Mouse (Mus musculus) mesoderm, embryonic 11.5 days (tissue): ENCODE data around the gene C5ar2.

Experiments used
- DNase-seq: peaks from one replicate; pipeline ENCODE4 v3.0.0-alpha.2; 2012; ENCODE audit warnings: low read depth, low spot score

Gene C5ar2

DNA sequence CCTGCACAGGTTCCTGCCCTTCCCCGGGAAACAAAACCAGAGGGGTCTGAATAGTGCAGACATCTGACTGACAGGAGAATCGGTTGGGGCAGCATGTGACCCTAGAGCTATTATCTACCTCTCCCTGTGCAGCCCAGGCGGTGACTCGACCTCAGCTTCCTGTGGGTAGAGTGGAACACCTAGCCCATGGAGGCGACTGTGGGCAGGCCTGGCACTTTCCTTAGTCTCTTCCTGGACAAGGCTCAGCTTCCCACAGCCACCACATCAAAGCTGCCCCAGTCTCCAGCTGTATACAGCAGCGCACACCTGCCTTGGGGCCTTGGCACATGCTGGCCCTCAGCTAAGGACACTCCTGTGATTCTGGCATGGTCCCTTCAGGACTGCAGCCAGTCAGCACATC, 42.8 kb downstream of the C5ar2 start:
- no peak for DNase-seq

- no peak for DNase-seq
Measured at GRCm38 (mm10) chr7:16198540-16198939, 45.4 kb downstream of the C5ar2 start.

GRCm38 (mm10) chr7:16197166-16197565, 46.8 kb downstream of the C5ar2 start:
- DNase-seq, result no peak

DNA sequence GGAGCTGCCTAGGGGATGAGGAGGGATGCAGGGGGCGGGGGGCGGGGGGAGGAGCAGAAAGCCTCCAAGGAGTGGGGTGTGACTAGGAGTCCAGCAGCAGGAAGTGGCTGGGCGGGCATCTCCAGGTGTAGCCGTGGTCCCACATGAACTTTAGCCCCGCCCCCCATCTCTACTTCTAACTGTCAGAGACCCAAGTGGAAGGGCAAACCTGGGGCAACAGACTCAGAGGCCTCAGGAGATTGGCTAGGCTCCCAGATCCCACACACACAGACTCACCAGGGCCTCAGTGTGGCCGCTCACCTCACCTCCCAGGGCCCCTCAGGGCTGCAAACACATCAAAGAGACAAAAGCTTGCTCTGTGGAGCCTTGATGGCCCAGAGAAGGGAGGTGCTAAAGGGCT, 47.3 kb downstream of the C5ar2 start:
- DNase-seq, result no peak

- no peak for DNase-seq
Measured at GRCm38 (mm10) chr7:16193702-16194101, 50.3 kb downstream of the C5ar2 start.

- peak; percentile 78 for DNase-seq
Measured at GRCm38 (mm10) chr7:16192315-16192714, 51.6 kb downstream of the C5ar2 start.

- DNase-seq, result no peak
Measured at GRCm38 (mm10) chr7:16187494-16187893, 56.5 kb downstream of the C5ar2 start.
